Mouse (Mus musculus) cerebellum, postnatal 25 days (tissue): Measurements from ENCODE around the gene Jmy.
"Not testable (repeated sequence)": the region's sequence is repeated elsewhere in the genome, so short reads cannot be mapped to it uniquely, and the experiment has no call there.

Experiments
- DNase-seq, 2 experiments: peaks; one replicate each; pipeline ENCODE4 v3.0.0; 2021; ENCODE audit warnings: mixed read lengths in 2 of 2

Gene Jmy

GRCm38 (mm10) chr13:93499167-93499972 is at the start of gene Jmy:
TSS of gene Jmy (minus strand) at chr13:93499808.
- DNase-seq: peak; percentile 91 to 95

GRCm38 (mm10) chr13:93547641-93548040 is 48.0 kb upstream of the Jmy start:
- no peak for DNase-seq

- DNase-seq: no peak
These were observed 46.4 kb upstream of the Jmy start for GRCm38 (mm10) chr13:93546011-93546410.

GRCm38 (mm10) chr13:93544274-93544673 is 44.7 kb upstream of the Jmy start:
- DNase-seq: no peak

GRCm38 (mm10) chr13:93539311-93539710 is 39.7 kb upstream of the Jmy start:
- no peak for DNase-seq

- DNase-seq: no peak
These were observed 19.2 kb upstream of the Jmy start for GRCm38 (mm10) chr13:93518753-93519319.

GRCm38 (mm10) chr13:93517223-93517622 is 17.6 kb upstream of the Jmy start:
- DNase-seq: no peak

GRCm38 (mm10) chr13:93514000-93514795 is 14.6 kb upstream of the Jmy start:
- no peak for DNase-seq

GRCm38 (mm10) chr13:93510447-93511180 is 11.0 kb upstream of the Jmy start:
- DNase-seq: peak; percentile 20

GRCm38 (mm10) chr13:93506920-93507319 is 7.3 kb upstream of the Jmy start:
- not testable (repeated sequence) for DNase-seq

- no peak for DNase-seq
These were observed 2.1 kb upstream of the Jmy start for GRCm38 (mm10) chr13:93501724-93502123.

- no peak for DNase-seq
These were observed 495 bp upstream of the Jmy start for GRCm38 (mm10) chr13:93499973-93500633.

GRCm38 (mm10) chr13:93498211-93499166 is 1.1 kb downstream of the Jmy start:
- DNase-seq: peak; percentile 55 to 58

- no peak for DNase-seq
These were observed 2.6 kb downstream of the Jmy start for GRCm38 (mm10) chr13:93496977-93497376.

GRCm38 (mm10) chr13:93488510-93488909 is 11.1 kb downstream of the Jmy start:
- DNase-seq: no peak

GRCm38 (mm10) chr13:93487734-93488133 is 11.9 kb downstream of the Jmy start:
- no peak for DNase-seq

GRCm38 (mm10) chr13:93484276-93484675 is 15.3 kb downstream of the Jmy start:
- no peak for DNase-seq

GRCm38 (mm10) chr13:93481110-93481509 is 18.5 kb downstream of the Jmy start:
- no peak for DNase-seq

- DNase-seq: no peak
These were observed 21.3 kb downstream of the Jmy start for GRCm38 (mm10) chr13:93478344-93478743.

GRCm38 (mm10) chr13:93468355-93468754 is 31.3 kb downstream of the Jmy start:
- no peak for DNase-seq

GRCm38 (mm10) chr13:93459566-93459965 is 40.0 kb downstream of the Jmy start:
- no peak for DNase-seq
